Mouse (Mus musculus) adrenal gland, postnatal 10 days (tissue): ENCODE data around the gene Lrrfip2. TPM values are rescaled to one million over a fixed set of nuclear protein-coding genes. Genes with fewer than 3 reads are reported as not detected.
A peak's percentile ranks its signal among the peaks of the same experiment; 100 is the strongest.

Source experiments
- DNase-seq: peaks from one replicate; pipeline ENCODE4 v3.0.0; 2021; ENCODE audit warnings: mixed read lengths
- long read RNA-seq, 2 experiments: library from polyadenylated mRNA; stranded (forward); transcript quantifications; one replicate each; pipeline ENCODE4 v2.0.0; 2021
- total RNA-seq, 2 experiments: library from RNA; stranded (reverse); gene quantifications; 2 replicates each; pipeline ENCODE4 v1.2.3; 2021

The Lrrfip2 gene
- 10 to 100 TPM; 41.7 to 50.1 TPM for total RNA-seq
- long read RNA-seq, experiment 1, transcript Lrrfip2-205 (15 exons, 1,839 nt), result major isoform, 69 of 93 reads
- long read RNA-seq, experiment 1, partial matches to known transcripts, result 5 of 93 reads
- long read RNA-seq, experiment 1, other reads (novel, unspliced or antisense), result 15 of 93 reads
- long read RNA-seq, experiment 2, transcript Lrrfip2-205 (15 exons, 1,839 nt), result major isoform, 23 of 37 reads
- long read RNA-seq, experiment 2, partial matches to known transcripts, result 1 of 37 reads
- long read RNA-seq, experiment 2, other reads (novel, unspliced or antisense), result 10 of 37 reads

DNA sequence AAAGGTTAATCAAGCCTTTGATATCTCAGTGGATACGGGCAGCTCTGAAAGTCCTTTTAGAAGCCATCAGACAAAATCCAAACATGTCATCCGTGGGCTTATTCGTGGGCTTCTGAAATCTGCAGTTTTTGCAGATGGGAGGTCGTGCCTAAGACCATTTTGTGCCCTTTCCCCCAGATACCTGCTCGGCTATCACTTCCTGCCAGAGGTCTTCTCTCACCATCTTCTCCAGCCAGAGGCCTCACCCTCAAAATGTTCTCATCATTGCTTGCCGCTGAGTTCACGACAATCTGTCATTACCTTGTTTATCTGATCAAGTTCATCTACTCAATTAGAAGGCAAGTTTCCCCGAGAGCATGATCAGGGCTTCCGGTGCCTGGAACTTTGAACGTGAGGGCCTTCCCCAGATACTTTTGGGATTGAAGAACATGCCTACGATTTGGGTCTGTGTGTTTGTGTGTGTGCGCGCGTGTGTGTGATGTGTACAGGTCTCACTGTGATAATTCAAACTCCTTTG, at the start of gene Lrrfip2:
Gene Lrrfip2, plus strand, starts transcription at position 467 of the 517 bp plus-strand sequence.
- DNase-seq, result no peak

DNA sequence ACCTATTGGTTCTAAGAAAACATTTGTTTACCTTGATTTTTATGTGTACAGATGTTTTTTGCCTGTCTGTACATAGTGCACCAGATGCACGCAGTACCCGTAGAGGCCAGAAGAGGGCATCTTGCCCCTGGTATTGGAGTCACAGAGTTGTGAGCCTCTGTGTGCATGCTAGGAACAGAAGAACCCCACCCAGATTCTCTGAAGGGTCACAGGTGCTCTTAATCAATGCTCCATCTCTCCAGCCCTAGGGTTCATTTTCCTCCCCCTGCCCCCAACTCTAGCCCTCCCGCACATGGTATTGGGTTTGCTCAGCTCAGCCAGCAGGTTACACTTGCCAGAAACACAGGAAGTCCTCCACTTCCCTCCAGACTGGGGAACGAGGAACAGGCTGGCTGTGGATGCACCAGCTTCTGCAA, 46.8 kb upstream of the Lrrfip2 start:
- DNase-seq, result peak; percentile 72

DNA sequence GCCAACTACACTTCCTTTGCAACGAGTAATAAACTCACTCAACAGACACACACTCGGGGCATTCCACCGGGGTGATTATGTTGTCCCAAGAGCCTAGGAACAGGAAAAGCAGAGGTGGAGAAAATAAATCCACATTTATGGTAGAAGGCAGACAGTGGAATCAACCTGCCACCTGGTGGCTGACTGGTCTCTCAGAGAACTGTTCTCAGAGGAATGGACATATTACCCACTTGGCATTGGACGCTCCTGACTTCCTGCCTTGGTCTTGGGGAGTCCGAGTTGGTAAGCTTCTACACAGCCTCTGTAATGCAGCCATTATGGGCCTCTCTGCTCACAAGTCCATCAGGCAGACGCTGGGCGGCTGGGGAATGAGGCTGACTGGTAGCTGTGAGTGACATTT, 45.2 kb upstream of the Lrrfip2 start:
- DNase-seq, result peak; percentile 70

GRCm38 (mm10) chr9:111072971-111073370, 44.4 kb upstream of the Lrrfip2 start:
- no peak for DNase-seq

DNA sequence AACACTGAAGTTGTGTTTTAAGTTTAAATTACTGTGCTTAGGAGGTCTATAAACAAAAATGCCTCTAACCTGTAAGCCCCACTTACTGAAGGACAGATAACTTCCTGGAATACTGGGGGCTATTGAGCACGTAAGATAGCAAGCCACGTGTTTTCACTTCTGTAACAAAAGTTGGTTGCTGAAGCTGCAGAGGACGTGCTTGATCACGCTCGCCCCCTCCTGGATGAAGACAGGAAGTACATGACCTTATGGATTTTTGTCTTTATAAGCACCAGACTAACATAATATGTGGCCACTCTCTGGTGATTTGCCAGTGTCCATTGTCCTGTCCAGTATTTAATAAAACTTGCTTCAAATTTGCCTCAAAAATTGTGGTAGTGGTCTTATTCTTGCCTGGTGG, 39.6 kb upstream of the Lrrfip2 start:
- DNase-seq, result no peak

- no peak for DNase-seq
Observed at GRCm38 (mm10) chr9:111080801-111081200, 36.6 kb upstream of the Lrrfip2 start.

GRCm38 (mm10) chr9:111081765-111082164, 35.6 kb upstream of the Lrrfip2 start:
- DNase-seq, result no peak

- DNase-seq, result no peak
Observed at GRCm38 (mm10) chr9:111085329-111085728, 32.1 kb upstream of the Lrrfip2 start.

- DNase-seq, result no peak
Observed at GRCm38 (mm10) chr9:111086137-111086536, 31.3 kb upstream of the Lrrfip2 start.

GRCm38 (mm10) chr9:111086995-111087606, 30.3 kb upstream of the Lrrfip2 start:
- no peak for DNase-seq

- no peak for DNase-seq
Observed at GRCm38 (mm10) chr9:111087960-111088359, 29.4 kb upstream of the Lrrfip2 start.

- DNase-seq, result no peak
Observed at GRCm38 (mm10) chr9:111088886-111089285, 28.5 kb upstream of the Lrrfip2 start.

- peak; percentile 54 for DNase-seq
Observed at GRCm38 (mm10) chr9:111092657-111093056, 24.7 kb upstream of the Lrrfip2 start.

- DNase-seq, result peak; percentile 71
Observed at GRCm38 (mm10) chr9:111093094-111093493, 24.3 kb upstream of the Lrrfip2 start.

- DNase-seq, result no peak
Observed at GRCm38 (mm10) chr9:111094626-111095025, 22.8 kb upstream of the Lrrfip2 start.

GRCm38 (mm10) chr9:111095710-111096109, 21.7 kb upstream of the Lrrfip2 start:
- no peak for DNase-seq

DNA sequence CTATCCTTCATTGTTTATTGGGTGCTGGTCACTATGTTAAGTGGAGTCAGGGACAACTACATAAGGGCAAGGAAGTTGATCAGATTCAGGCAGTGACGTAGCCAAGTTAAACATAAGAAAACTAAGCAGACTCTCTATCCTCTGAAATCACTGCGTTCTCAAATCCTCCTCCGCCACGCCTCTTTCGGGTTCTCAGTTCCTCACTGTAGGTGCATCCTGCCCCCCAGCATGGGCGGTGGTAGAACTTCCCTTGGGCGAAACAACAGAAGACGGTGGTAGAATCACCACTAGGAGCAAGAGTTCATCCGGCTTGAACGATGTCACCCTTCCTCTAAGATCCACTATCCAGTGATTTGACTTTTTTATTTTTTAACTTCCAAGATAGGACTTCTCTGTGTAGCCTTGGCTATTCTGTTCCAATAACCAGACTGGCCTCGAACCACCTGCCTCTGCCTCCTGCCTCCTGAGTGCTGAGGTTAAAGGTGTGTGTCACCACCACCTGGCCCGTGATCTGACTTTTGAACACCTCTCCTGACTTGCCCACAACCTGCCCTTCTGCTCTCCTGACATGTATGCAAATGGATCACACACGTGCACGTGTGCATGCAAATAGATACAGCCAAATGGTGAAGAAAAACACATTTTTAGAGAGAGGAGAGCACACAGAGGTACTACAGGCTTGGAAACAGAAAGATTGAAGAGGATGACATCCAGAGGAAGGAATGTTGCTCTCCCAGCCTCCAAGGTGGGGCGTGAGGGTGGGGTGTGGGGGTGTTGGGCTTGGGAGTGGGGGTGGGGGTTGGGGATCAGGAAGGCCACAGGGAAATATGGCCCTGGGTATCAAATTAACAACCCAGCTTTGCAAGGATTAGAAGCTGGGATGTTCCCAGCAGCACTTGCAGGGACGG, 20.7 kb upstream of the Lrrfip2 start:
- DNase-seq, result no peak

- DNase-seq, result no peak
Observed at GRCm38 (mm10) chr9:111097543-111097942, 19.8 kb upstream of the Lrrfip2 start.

DNA sequence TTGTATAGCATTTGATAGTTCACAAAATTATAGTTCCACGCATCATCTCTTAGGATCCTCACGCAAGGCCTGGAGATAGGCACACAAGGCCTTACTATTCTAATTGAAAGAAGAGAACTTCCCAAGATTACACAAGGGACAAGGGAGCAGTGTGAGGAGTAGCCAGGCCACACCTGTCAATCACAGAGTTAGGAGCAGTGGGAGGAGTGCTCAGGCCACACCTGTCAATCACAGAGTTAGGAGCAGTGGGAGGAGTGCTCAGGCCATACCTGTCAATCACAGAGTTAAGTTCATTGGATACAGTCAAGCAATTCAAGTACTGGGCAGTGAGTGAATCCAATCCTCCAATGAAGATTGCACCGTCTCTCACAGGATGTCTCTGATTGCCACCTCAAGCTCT, 17.0 kb upstream of the Lrrfip2 start:
- DNase-seq, result no peak

GRCm38 (mm10) chr9:111103293-111103692, 14.1 kb upstream of the Lrrfip2 start:
- DNase-seq, result no peak

DNA sequence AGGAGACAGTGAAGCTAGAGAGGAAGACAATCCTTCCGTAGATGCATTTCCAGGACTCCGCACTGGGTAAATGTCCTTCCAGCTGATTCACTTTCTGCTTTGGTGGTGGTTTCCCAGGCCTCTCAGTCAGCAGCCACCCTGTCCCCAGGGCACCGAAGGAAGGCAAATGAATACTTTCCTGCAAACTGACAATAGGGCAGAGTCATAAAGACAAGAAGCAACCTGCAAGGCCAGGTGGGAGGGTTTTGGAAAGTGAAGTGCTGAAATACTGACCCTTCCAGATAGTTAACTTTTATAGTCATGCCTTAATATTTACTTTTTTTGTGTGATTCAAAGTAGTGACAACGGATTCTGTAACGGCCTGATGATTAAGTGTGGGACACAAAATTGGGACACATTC, 13.5 kb upstream of the Lrrfip2 start:
- no peak for DNase-seq

DNA sequence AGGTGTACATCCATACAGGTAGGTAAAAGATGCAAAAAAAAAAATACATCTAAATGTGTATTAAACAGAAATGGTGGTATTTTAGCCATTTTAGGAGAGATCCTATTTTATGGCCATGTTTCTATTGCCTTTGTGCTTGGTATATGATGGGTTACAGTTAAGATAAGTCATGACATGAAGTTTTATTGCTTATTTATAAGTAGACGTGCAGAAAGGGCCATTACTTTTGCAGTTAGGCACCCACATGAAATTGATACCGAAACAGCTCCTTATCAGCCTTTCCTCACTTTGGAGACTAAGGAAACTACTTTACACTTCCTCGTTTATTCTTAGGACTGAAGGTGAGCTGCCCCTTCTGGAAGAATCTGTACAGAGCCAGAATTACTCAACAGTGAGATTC, 9.5 kb upstream of the Lrrfip2 start:
- no peak for DNase-seq

- peak; percentile 95 for DNase-seq
Observed at GRCm38 (mm10) chr9:111117794-111118251, 431 bp downstream of the Lrrfip2 start.
